Mouse (Mus musculus) kidney, adult 11 months (tissue): ENCODE measurements around the gene Fev.

Experiments used
- DNase-seq: peaks from one replicate; pipeline ENCODE4 v3.0.0; 2022

Gene Fev

GRCm38 (mm10) chr1:74885369-74886042 is at the start of gene Fev:
TSS of gene Fev (minus strand) at chr1:74885419.
- no peak for DNase-seq

GRCm38 (mm10) chr1:74927621-74928296 is 42.5 kb upstream of the Fev start:
- no peak for DNase-seq

- DNase-seq: peak; percentile 52
Observed at GRCm38 (mm10) chr1:74926721-74927120, 41.5 kb upstream of the Fev start.

- peak; percentile 28 for DNase-seq
Observed at GRCm38 (mm10) chr1:74924464-74924863, 39.2 kb upstream of the Fev start.

- DNase-seq: peak; percentile 41
Observed at GRCm38 (mm10) chr1:74915706-74916105, 30.5 kb upstream of the Fev start.

GRCm38 (mm10) chr1:74902191-74902590 is 17.0 kb upstream of the Fev start:
- DNase-seq: no peak

GRCm38 (mm10) chr1:74901686-74902085 is 16.5 kb upstream of the Fev start:
- peak; percentile 23 for DNase-seq

GRCm38 (mm10) chr1:74900341-74901285 is 15.4 kb upstream of the Fev start:
- DNase-seq: peak; percentile 59

- no peak for DNase-seq
Observed at GRCm38 (mm10) chr1:74898656-74899431, 13.6 kb upstream of the Fev start.

GRCm38 (mm10) chr1:74897976-74898375 is 12.8 kb upstream of the Fev start:
- no peak for DNase-seq

- DNase-seq: no peak
Observed at GRCm38 (mm10) chr1:74894966-74895365, 9.7 kb upstream of the Fev start.

- peak; percentile 31 for DNase-seq
Observed at GRCm38 (mm10) chr1:74893134-74893855, 8.1 kb upstream of the Fev start, which contains the start of gene Cryba2. TSS of gene Cryba2 (minus strand) at chr1:74893143.

GRCm38 (mm10) chr1:74892351-74893133 is 7.3 kb upstream of the Fev start:
- DNase-seq: no peak

GRCm38 (mm10) chr1:74891513-74891912 is 6.3 kb upstream of the Fev start:
- DNase-seq: no peak

GRCm38 (mm10) chr1:74884196-74885141 is 750 bp downstream of the Fev start:
- DNase-seq: no peak

GRCm38 (mm10) chr1:74883441-74883840 is 1.8 kb downstream of the Fev start:
- no peak for DNase-seq

GRCm38 (mm10) chr1:74882828-74883227 is 2.4 kb downstream of the Fev start:
- DNase-seq: no peak

GRCm38 (mm10) chr1:74882055-74882734 is 3.0 kb downstream of the Fev start:
- no peak for DNase-seq

GRCm38 (mm10) chr1:74880785-74881360 is 4.3 kb downstream of the Fev start:
- DNase-seq: peak; percentile 36
